12 mouse cellular contexts compared by ENCODE assay signal in genomic region chr16:97856050-97856449, GRCm38 (mm10).
"Had no signal": no experiment of that assay in that cellular context is flagged by ENCODE, and none has a peak within 500 bp of the region (broad histone marks: within the 10 kb centered on the region; RNA-seq: fewer than 3 reads in every experiment).

No protein-coding gene starts in this region.

- DNase-seq: gastrocnemius, postnatal 14 days; gastrocnemius, postnatal 36 days; heart, adult 11 months; heart, adult 2 months; heart, postnatal 14 days; heart, postnatal 36 days; kidney, adult 18-20 months; kidney, adult 8-10 months; kidney, postnatal 14 days; kidney, postnatal 36 days; liver; liver, embryonic 13.5 days had no signal
